Mouse (Mus musculus): Measurements from ENCODE around the gene Il6ra. TPM values are rescaled to one million over a fixed set of nuclear protein-coding genes. Genes with fewer than 3 reads are reported as not detected.

Gene Il6ra
- polyA plus RNA-seq, 1 experiment from 2014 or later = 3.6 TPM

- Histone ChIP-seq H3K27ac (no peak overlapping the region), H3K4me1 (no peaks in the 10 kb centered on the region), H3K4me3 (no peak overlapping the region), H3K4me2 (no peak overlapping the region), H3K36me3 (peaks cover 93% of the 10 kb centered on the region), H3K27me3 (no peaks in the 10 kb centered on the region), H3K9ac (no peak overlapping the region), H3K9me3 (no peaks in the 10 kb centered on the region)
- 88% methylated on average over 9 of the region's 9 CpGs for WGBS
- no peak for ATAC-seq (ENCODE audit: borderline replicate concordance, extremely low read depth, low FRiP score, low TSS enrichment)
Measured at GRCm38 (mm10) chr3:89942894-89943293, 29.9 kb upstream of the Il6ra start.

- H3K36me3 ChIP-seq = peaks cover 37% of the 10 kb centered on the region
- no peak for ATAC-seq (ENCODE audit: borderline replicate concordance, extremely low read depth, low FRiP score, low TSS enrichment)
Measured at GRCm38 (mm10) chr3:89936495-89936894, 23.5 kb upstream of the Il6ra start.

GRCm38 (mm10) chr3:89932925-89933324 is 19.9 kb upstream of the Il6ra start:
- peaks cover 7% of the 10 kb centered on the region for H3K36me3 ChIP-seq
- no peak overlapping the region for H3K27ac ChIP-seq
- H3K27me3 ChIP-seq = no peaks in the 10 kb centered on the region
- H3K4me2 ChIP-seq = no peak overlapping the region
- 89% methylated on average over 2 of the region's 2 CpGs for WGBS
- H3K4me3 ChIP-seq = no peak overlapping the region
- ATAC-seq (ENCODE audit: borderline replicate concordance, extremely low read depth, low FRiP score, low TSS enrichment) = no peak
- H3K4me1 ChIP-seq = no peaks in the 10 kb centered on the region
- no peaks in the 10 kb centered on the region for H3K9me3 ChIP-seq
- no peak overlapping the region for H3K9ac ChIP-seq

More at GRCm38 (mm10) chr3:89936495-89936894, 23.5 kb upstream of the Il6ra start:
- Histone ChIP-seq H3K27ac (no peak overlapping the region), H3K4me2 (no peak overlapping the region), H3K27me3 (no peaks in the 10 kb centered on the region), H3K9ac (no peak overlapping the region), H3K9me3 (no peaks in the 10 kb centered on the region), H3K4me3 (no peak overlapping the region), H3K4me1 (no peaks in the 10 kb centered on the region)
- WGBS = 82% methylated on average over 3 of the region's 3 CpGs

GRCm38 (mm10) chr3:89928956-89929355 is 16.0 kb upstream of the Il6ra start:
- H3K9ac ChIP-seq = no peak overlapping the region
- WGBS = 50% methylated on average over 4 of the region's 4 CpGs
- no peak overlapping the region for H3K27ac ChIP-seq
- no peak overlapping the region for H3K4me3 ChIP-seq
- H3K9me3 ChIP-seq = no peaks in the 10 kb centered on the region
- no peak overlapping the region for H3K4me2 ChIP-seq
- no peaks in the 10 kb centered on the region for H3K4me1 ChIP-seq
- ATAC-seq (ENCODE audit: borderline replicate concordance, extremely low read depth, low FRiP score, low TSS enrichment) = no peak
- H3K27me3 ChIP-seq = no peaks in the 10 kb centered on the region
- H3K36me3 ChIP-seq = no peaks in the 10 kb centered on the region

- H3K4me3 ChIP-seq = no peak overlapping the region
- no peak overlapping the region for H3K27ac ChIP-seq
- ATAC-seq (ENCODE audit: borderline replicate concordance, extremely low read depth, low FRiP score, low TSS enrichment) = no peak
- no peaks in the 10 kb centered on the region for H3K9me3 ChIP-seq
- H3K36me3 ChIP-seq = no peaks in the 10 kb centered on the region
- WGBS = 90% methylated on average over 1 of the region's 1 CpGs
- H3K4me2 ChIP-seq = no peak overlapping the region
- no peaks in the 10 kb centered on the region for H3K4me1 ChIP-seq
- H3K9ac ChIP-seq = no peak overlapping the region
- no peaks in the 10 kb centered on the region for H3K27me3 ChIP-seq
Measured at GRCm38 (mm10) chr3:89926440-89926839, 13.4 kb upstream of the Il6ra start.

- H3K4me1 ChIP-seq = no peaks in the 10 kb centered on the region
- H3K9ac ChIP-seq = no peak overlapping the region
- no peaks in the 10 kb centered on the region for H3K9me3 ChIP-seq
- WGBS = 51% methylated on average over 6 of the region's 6 CpGs
- no peaks in the 10 kb centered on the region for H3K36me3 ChIP-seq
- no peak overlapping the region for H3K27ac ChIP-seq
- no peak overlapping the region for H3K4me3 ChIP-seq
- ATAC-seq (ENCODE audit: borderline replicate concordance, extremely low read depth, low FRiP score, low TSS enrichment) = no peak
- H3K4me2 ChIP-seq = no peak overlapping the region
- H3K27me3 ChIP-seq = no peaks in the 10 kb centered on the region
Measured at GRCm38 (mm10) chr3:89920711-89921110, 7.7 kb upstream of the Il6ra start.

- Histone ChIP-seq H3K27ac (no peak overlapping the region), H3K4me1 (peaks cover 14% of the 10 kb centered on the region), H3K27me3 (peaks cover 10% of the 10 kb centered on the region; the same call in 1 of the 2 replicates), H3K4me3 (no peak overlapping the region), H3K9ac (no peak overlapping the region), H3K36me3 (no peaks in the 10 kb centered on the region), H3K9me3 (no peaks in the 10 kb centered on the region), H3K4me2 (no peak overlapping the region)
- no peak for ATAC-seq (ENCODE audit: borderline replicate concordance, extremely low read depth, low FRiP score, low TSS enrichment)
- WGBS = 40% methylated on average over 3 of the region's 3 CpGs
Measured at GRCm38 (mm10) chr3:89917408-89917807, 4.4 kb upstream of the Il6ra start.

GRCm38 (mm10) chr3:89916622-89917021 is 3.6 kb upstream of the Il6ra start:
- Histone ChIP-seq H3K4me1 (peaks cover 22% of the 10 kb centered on the region), H3K9ac (no peak overlapping the region), H3K27ac (no peak overlapping the region), H3K9me3 (no peaks in the 10 kb centered on the region), H3K4me2 (no peak overlapping the region), H3K36me3 (no peaks in the 10 kb centered on the region), H3K27me3 (peaks cover 13% of the 10 kb centered on the region; the same call in 1 of the 2 replicates), H3K4me3 (no peak overlapping the region)
- WGBS = 61% methylated on average over 1 of the region's 1 CpGs
- ATAC-seq (ENCODE audit: borderline replicate concordance, extremely low read depth, low FRiP score, low TSS enrichment) = no peak

- ATAC-seq (ENCODE audit: borderline replicate concordance, extremely low read depth, low FRiP score, low TSS enrichment) = no peak
- WGBS = 40% methylated on average over 4 of the region's 4 CpGs
- no peak overlapping the region for H3K4me3 ChIP-seq
- H3K4me2 ChIP-seq = no peak overlapping the region
- H3K9me3 ChIP-seq = no peaks in the 10 kb centered on the region
- H3K9ac ChIP-seq = no peak overlapping the region
- no peaks in the 10 kb centered on the region for H3K36me3 ChIP-seq
- H3K27me3 ChIP-seq = peaks cover 18% of the 10 kb centered on the region; the same call in 1 of the 2 replicates
- H3K4me1 ChIP-seq = peaks cover 38% of the 10 kb centered on the region
- H3K27ac ChIP-seq = no peak overlapping the region
Measured at GRCm38 (mm10) chr3:89914700-89915099, 1.7 kb upstream of the Il6ra start.

- Histone ChIP-seq H3K4me2 (peak overlapping the region; percentile 97), H3K9me3 (no peaks in the 10 kb centered on the region), H3K27ac (no peak overlapping the region), H3K27me3 (peaks cover 18% of the 10 kb centered on the region; the same call in 1 of the 2 replicates), H3K4me3 (peak overlapping the region; percentile 46), H3K9ac (no peak overlapping the region), H3K36me3 (no peaks in the 10 kb centered on the region), H3K4me1 (peaks cover 48% of the 10 kb centered on the region)
- 35% methylated on average over 6 of the region's 6 CpGs for WGBS
- ATAC-seq (ENCODE audit: borderline replicate concordance, extremely low read depth, low FRiP score, low TSS enrichment) = no peak
Measured at GRCm38 (mm10) chr3:89912108-89912542, 871 bp downstream of the Il6ra start.

- Histone ChIP-seq H3K4me3 (no peak overlapping the region), H3K9ac (no peak overlapping the region), H3K36me3 (no peaks in the 10 kb centered on the region), H3K27me3 (peaks cover 18% of the 10 kb centered on the region; the same call in 1 of the 2 replicates), H3K4me1 (peaks cover 48% of the 10 kb centered on the region), H3K27ac (no peak overlapping the region), H3K4me2 (no peak overlapping the region), H3K9me3 (no peaks in the 10 kb centered on the region)
- ATAC-seq (ENCODE audit: borderline replicate concordance, extremely low read depth, low FRiP score, low TSS enrichment) = no peak
- 65% methylated on average over 3 of the region's 3 CpGs for WGBS
Measured at GRCm38 (mm10) chr3:89911207-89911606, 1.8 kb downstream of the Il6ra start.

GRCm38 (mm10) chr3:89909703-89910542 is 3.1 kb downstream of the Il6ra start:
- Histone ChIP-seq H3K4me2 (peak overlapping the region; percentile 15; the same call in 1 of the 2 replicates), H3K36me3 (no peaks in the 10 kb centered on the region), H3K9me3 (no peaks in the 10 kb centered on the region), H3K9ac (no peak overlapping the region), H3K27ac (peak overlapping the region; percentile 62), H3K4me3 (no peak overlapping the region), H3K4me1 (peaks cover 52% of the 10 kb centered on the region), H3K27me3 (peaks cover 18% of the 10 kb centered on the region; the same call in 1 of the 2 replicates)
- ATAC-seq (ENCODE audit: borderline replicate concordance, extremely low read depth, low FRiP score, low TSS enrichment) = peak; percentile 73
- 40% methylated on average over 5 of the region's 5 CpGs for WGBS
